Mouse (Mus musculus) brain, embryonic 14.5 days (tissue): ENCODE results near the gene Spata7. TPM values are rescaled to one million over a fixed set of nuclear protein-coding genes. Genes with fewer than 3 reads are reported as not detected.
"Not testable (repeated sequence)": the region's sequence is repeated elsewhere in the genome, so short reads cannot be mapped to it uniquely, and the experiment has no call there.

ENCODE experiments used
- DNase-seq: peaks from one replicate; pipeline ENCODE4 v3.0.0-alpha.2; 2011; ENCODE audit warnings: low read depth
- CTCF ChIP-seq: fragments of 200-500 bp; IDR thresholded peaks from 2 replicates; pipeline ENCODE4 v1.5.1; 2012; ENCODE audit warnings: inconsistent platforms, mild to moderate bottlenecking, moderate library complexity, borderline replicate concordance; ENCODE audit not compliant: insufficient read depth, insufficient read length; ENCODE audit errors: extremely low read depth
- POLR2A ChIP-seq: fragments of 200-500 bp; IDR thresholded peaks from 2 replicates; pipeline ENCODE4 v1.6.1; 2012; ENCODE audit warnings: mild to moderate bottlenecking, inconsistent platforms, borderline replicate concordance; ENCODE audit not compliant: poor library complexity, insufficient read depth, insufficient read length, severe bottlenecking; ENCODE audit errors: extremely low read depth
- polyA plus RNA-seq: library from polyadenylated mRNA; depleted of rRNA; stranded (reverse); fragments of >200 nt; gene quantifications from 2 replicates; pipeline ENCODE4 v1.2.3, GENCODE M21; 2012

The Spata7 gene
- polyA plus RNA-seq, 1 experiment: 16.9 TPM

GRCm38 (mm10) chr12:98620922-98621321 is 7.0 kb upstream of the Spata7 start:
- peak; percentile 87 for DNase-seq
- peak; percentile 53 for TF ChIP-seq CTCF

DNA sequence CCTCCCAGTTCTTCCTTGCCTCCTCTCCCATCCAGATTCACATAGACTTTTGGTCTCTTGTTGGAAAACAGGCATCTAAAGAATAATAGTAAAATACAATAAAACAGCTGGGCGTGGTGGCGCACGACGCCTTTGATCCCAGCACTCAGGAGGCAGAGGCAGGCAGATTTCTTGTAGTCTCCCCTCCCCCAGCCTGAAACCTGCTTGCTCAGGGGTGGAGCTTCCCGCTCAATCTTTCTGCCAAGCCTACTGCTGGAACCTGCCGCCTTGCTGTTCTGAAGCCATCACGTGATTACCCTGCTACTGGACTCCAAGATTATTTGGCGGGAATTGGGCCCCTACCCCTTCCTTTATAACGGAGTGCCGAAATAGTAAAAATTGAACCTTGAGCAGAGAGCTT is 4.7 kb upstream of the Spata7 start:
- DNase-seq: not testable (repeated sequence)

- no peak for TF ChIP-seq CTCF
- TF ChIP-seq POLR2A: no peak
- no peak for DNase-seq
Observed at GRCm38 (mm10) chr12:98628260-98628970, 458 bp downstream of the Spata7 start.

- no peak for DNase-seq
- TF ChIP-seq POLR2A (no peak), CTCF (peak; percentile 7; the same call in 1 of the 2 replicates)
Observed at GRCm38 (mm10) chr12:98644852-98645251, 16.9 kb downstream of the Spata7 start.

GRCm38 (mm10) chr12:98656873-98657272 is 28.9 kb downstream of the Spata7 start:
- no peak for TF ChIP-seq POLR2A
- TF ChIP-seq CTCF: no peak
- DNase-seq: no peak

GRCm38 (mm10) chr12:98662617-98663016 is 34.7 kb downstream of the Spata7 start:
- no peak for DNase-seq
- TF ChIP-seq CTCF: no peak
- no peak for TF ChIP-seq POLR2A

DNA sequence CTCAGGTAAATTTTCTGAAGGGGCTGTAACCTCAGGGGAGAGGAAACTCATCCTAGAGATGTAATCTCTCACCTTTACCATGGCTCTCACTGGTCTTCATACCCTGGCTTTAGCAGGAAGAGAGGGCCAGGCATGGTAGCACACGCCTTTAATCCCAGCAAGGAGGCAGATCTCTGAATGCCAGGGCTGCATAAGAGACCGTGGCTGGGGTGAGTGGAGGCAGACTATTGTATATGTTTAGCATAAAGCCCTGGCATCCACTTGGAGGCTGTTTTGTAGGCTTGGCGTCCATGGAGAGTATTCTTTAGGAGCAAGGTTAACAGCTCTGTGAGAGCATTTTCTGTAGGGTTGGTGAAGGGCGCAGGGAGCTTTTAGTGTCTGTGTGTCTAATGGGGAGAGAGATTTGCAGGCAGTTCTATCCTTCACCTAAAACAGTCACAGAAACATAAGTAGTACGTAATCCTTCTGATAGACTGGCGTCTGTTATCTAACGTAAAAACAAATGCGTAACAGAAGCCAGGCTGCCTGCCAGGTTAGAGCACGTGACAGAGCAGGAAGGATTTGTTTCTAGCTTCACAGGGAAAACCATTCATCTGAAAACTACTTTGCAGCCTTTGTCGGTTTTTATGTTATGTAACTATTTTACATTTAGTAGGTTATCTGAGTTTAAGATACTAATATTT is 40.3 kb downstream of the Spata7 start:
- DNase-seq: peak; percentile 78
- no peak for TF ChIP-seq POLR2A
- no peak for TF ChIP-seq CTCF

- no peak for DNase-seq
- TF ChIP-seq POLR2A (no peak), CTCF (no peak)
Observed at GRCm38 (mm10) chr12:98669086-98669485, 41.1 kb downstream of the Spata7 start.

GRCm38 (mm10) chr12:98669864-98670263 is 41.9 kb downstream of the Spata7 start:
- TF ChIP-seq POLR2A (no peak), CTCF (no peak)
- DNase-seq: peak; percentile 37

- no peak for DNase-seq
- TF ChIP-seq CTCF (no peak), POLR2A (no peak)
Observed at GRCm38 (mm10) chr12:98670429-98670828, 42.5 kb downstream of the Spata7 start.

DNA sequence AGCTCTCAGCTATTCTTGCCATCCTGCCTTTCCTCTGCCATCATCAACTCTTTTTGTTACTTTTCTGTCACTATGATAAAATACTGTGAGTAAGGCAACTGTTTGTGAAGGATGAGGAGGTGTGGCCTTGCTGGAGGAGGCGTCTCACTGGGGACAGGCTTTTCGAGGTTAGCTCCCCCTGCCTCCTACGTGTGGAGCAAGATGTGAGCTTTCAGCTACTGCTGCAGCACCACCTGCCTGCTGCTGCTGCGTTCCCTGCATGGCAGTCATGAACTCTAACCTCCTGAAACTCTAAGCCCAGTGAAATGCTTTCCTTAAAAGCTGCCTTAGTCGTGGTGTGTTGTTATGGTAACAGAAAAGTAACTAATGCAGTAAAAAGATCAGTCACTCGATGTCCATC is 45.9 kb downstream of the Spata7 start:
- DNase-seq: no peak
- TF ChIP-seq POLR2A: no peak
- no peak for TF ChIP-seq CTCF

- TF ChIP-seq CTCF (peak; percentile 78), POLR2A (no peak)
- DNase-seq: peak; percentile 90
Observed at GRCm38 (mm10) chr12:98674627-98675143, 46.7 kb downstream of the Spata7 start.

DNA sequence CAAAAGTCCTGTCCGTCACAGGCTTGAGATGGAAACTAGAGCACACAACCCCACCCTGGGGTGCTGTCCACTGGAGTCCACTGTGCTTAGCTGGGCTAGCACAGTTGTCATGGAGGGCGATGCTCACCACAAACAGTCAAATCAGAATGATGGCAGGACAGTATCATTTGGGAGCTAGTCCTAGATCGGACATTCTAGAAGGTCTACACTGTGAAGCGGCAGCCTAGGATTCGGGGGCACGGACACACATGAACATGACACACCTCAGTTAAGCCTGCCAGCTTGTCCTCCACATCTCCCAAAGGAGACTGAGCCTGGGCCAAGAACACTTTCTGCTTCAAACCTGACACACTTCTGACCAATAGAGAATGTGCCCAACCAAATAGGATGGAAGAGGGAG is 48.9 kb downstream of the Spata7 start:
- TF ChIP-seq POLR2A (no peak), CTCF (no peak)
- DNase-seq: no peak

DNA sequence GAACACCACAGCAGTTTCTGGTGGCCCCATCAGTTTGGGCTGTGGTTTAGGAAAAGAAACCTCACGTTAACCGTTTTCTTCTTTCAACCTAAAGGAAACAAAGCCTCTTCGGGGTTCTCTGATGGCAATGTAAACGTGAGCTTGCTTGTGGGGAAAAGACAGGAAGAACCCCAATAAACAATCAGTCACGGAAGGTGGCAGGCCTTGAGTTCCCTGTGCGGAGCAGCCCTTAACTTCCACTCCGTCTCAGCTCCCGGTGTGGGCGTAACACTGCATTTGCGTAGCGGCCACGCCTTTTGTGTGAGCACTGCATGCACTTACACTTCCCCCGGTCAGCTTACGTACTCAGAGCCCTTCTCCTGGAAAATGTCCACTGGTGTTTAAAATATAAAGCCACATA is 49.4 kb downstream of the Spata7 start:
- no peak for TF ChIP-seq POLR2A
- no peak for TF ChIP-seq CTCF
- DNase-seq: no peak
